In genomic region chr1:22274081-22274480, GRCm38 (mm10) we compare ENCODE assay signal across 24 mouse cellular contexts.
"Had no signal": no experiment of that assay in that cellular context is flagged by ENCODE, and none has a peak within 500 bp of the region (broad histone marks: within the 10 kb centered on the region; RNA-seq: fewer than 3 reads in every experiment).

No protein-coding gene starts in this region.

- H3K27ac ChIP-seq: gastrocnemius, adult 2 months; heart, embryonic 10.5 days; hindbrain, embryonic 10.5 days; hindbrain, embryonic 12.5 days; hindbrain, embryonic 14.5 days; intestine, embryonic 15.5 days; layer of hippocampus, adult 2 months; left cerebral cortex, adult 2 months; limb, embryonic 10.5 days; limb, embryonic 12.5 days; liver, embryonic 13.5 days; liver, embryonic 15.5 days had no signal

- H3K4me1 ChIP-seq: heart, embryonic 10.5 days; heart, embryonic 12.5 days; hindbrain, embryonic 10.5 days; hindbrain, embryonic 12.5 days; intestine, embryonic 15.5 days; limb, embryonic 10.5 days; limb, embryonic 12.5 days; liver, embryonic 13.5 days; liver, embryonic 15.5 days had no signal

- H3K27me3 ChIP-seq: heart, embryonic 12.5 days; hindbrain, embryonic 12.5 days; intestine, embryonic 15.5 days; limb, embryonic 12.5 days; liver, embryonic 13.5 days; liver, embryonic 15.5 days had no signal

- H3K9ac ChIP-seq: heart, embryonic 12.5 days; hindbrain, embryonic 12.5 days; hindbrain, embryonic 14.5 days; intestine, embryonic 15.5 days; limb, embryonic 12.5 days; liver, embryonic 13.5 days; liver, embryonic 15.5 days; liver, postnatal 0 days had no signal

- H3K9me3 ChIP-seq: heart, embryonic 10.5 days; heart, embryonic 12.5 days; hindbrain, embryonic 10.5 days; hindbrain, embryonic 12.5 days; intestine, embryonic 15.5 days; limb, embryonic 10.5 days; limb, embryonic 12.5 days; liver, embryonic 13.5 days; liver, embryonic 15.5 days had no signal

- H3K36me3 ChIP-seq: heart, embryonic 10.5 days; heart, embryonic 12.5 days; hindbrain, embryonic 10.5 days; hindbrain, embryonic 12.5 days; intestine, embryonic 15.5 days; limb, embryonic 10.5 days; limb, embryonic 12.5 days; liver, embryonic 13.5 days; liver, embryonic 15.5 days had no signal

- ATAC-seq: hindbrain, embryonic 16.5 days; inflammation-experienced regulatory T-cells, adult 6 months; intestine, embryonic 15.5 days; intestine, postnatal 0 days; liver, postnatal 0 days had no signal

- H3K4me2 ChIP-seq: heart, embryonic 12.5 days; hindbrain, embryonic 12.5 days; hindbrain, embryonic 14.5 days; intestine, embryonic 15.5 days; limb, embryonic 12.5 days; liver, embryonic 11.5 days; liver, embryonic 13.5 days; liver, embryonic 15.5 days had no signal

- DNase-seq: gastrocnemius, adult 2 months; gastrocnemius, postnatal 10 days; gastrocnemius, postnatal 25 days; heart, adult 18-20 months; heart, postnatal 10 days; heart, postnatal 4 days; liver; liver, embryonic 13.5 days; liver, postnatal 0 days had no signal

- H3K4me3 ChIP-seq: gastrocnemius, adult 2 months; heart, embryonic 10.5 days; heart, embryonic 12.5 days; hindbrain, embryonic 10.5 days; hindbrain, embryonic 12.5 days; intestine, embryonic 15.5 days; layer of hippocampus, adult 2 months; left cerebral cortex, adult 2 months; limb, embryonic 10.5 days; limb, embryonic 12.5 days; liver, embryonic 13.5 days; liver, embryonic 15.5 days had no signal
